Mouse (Mus musculus): Measurements from ENCODE around the gene Lyl1. TPM values are rescaled to one million over a fixed set of nuclear protein-coding genes. Genes with fewer than 3 reads are reported as not detected.

Lyl1 gene
- polyA plus RNA-seq, 1 experiment from 2014 or later: 45.6 TPM

DNA sequence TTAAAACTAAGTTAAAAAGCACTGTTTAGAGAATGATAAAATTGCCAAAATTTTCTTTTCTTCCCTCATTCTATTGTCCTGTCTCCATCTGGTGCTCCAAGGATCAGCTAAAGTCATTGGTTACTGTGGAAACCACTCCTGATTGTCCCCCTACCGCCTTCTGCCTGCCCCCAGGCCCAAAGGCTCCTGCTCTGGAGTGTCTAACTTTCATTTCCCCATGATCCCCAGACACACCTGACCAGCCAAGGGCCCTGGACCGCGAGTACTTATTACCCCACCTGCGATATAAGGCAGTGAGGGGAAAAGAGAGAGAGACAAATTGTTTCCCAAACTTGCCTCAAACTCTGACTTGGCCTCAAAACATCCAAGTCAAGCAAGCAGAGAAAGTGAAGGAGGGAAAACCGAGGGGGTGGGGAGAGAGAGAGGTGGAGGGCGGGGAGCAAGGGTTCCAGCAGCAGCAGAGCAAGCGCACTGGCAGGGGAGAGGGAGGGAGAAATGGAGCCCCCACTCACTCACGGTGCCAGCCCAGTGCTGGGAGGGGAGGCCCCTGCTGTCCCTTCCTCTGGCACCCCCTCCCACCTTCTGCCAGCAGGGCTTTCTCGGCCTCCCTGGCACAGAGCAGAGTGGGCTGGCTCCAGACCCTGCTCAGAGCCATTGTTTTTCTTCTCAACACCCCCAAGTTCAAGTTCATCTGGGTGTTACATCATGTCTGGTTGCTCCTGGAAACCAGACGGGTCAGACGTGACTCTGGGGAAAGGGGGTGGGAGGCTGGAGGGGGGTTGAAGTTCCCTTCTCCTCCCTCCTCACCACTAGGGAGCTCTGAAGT lies 10.9 kb downstream of the Lyl1 start:
- Histone ChIP-seq H3K4me3 (ENCODE audit: low read depth, low read length) (no peak overlapping the region), H3K36me3 (ENCODE audit: control insufficient read depth, insufficient read depth) (no peaks in the 10 kb centered on the region), H3K27ac (ENCODE audit: low read length) (peak overlapping the region; percentile 7; the same call in 1 of the 2 replicates), H3K9ac (ENCODE audit: low read depth, low read length) (peak overlapping the region; percentile 16; the same call in 1 of the 2 replicates), H3K27me3 (ENCODE audit: control insufficient read depth, insufficient read depth, low read depth, low read length) (peaks cover 18% of the 10 kb centered on the region), H3K4me2 (ENCODE audit: low read depth, low read length) (no peak overlapping the region), H3K4me1 (ENCODE audit: control insufficient read depth, low read depth, low read length) (peaks cover 33% of the 10 kb centered on the region), H3K9me3 (replicated peaks; ENCODE audit: control insufficient read depth, low read length) (no peaks in the 10 kb centered on the region)
- WGBS (ENCODE audit: insufficient replicate concordance): 44% methylated on average over 11 of the region's 11 CpGs
- no peak for ATAC-seq (ENCODE audit: low read depth)

DNA sequence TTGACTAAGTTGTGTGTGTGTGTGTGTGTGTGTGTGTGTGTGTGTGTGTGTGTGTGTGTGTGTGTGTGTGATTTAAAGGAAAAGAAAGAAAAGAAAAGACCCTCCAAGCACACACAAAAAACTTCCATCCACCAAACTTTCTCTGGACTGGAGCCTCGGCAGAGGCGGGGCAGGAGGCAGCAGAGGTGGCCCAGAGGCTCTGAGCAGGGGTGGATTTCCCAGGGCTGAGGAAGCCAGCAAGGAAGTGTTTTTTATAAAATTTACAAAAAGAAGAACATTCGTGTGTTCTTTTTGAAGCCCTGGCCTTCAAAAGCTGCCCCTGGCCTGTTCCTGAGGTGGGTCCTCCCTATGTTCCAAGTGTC lies 11.5 kb downstream of the Lyl1 start:
- H3K36me3 ChIP-seq (ENCODE audit: control insufficient read depth, insufficient read depth): no peaks in the 10 kb centered on the region
- H3K4me3 ChIP-seq (ENCODE audit: low read depth, low read length): no peak overlapping the region
- no peak overlapping the region for H3K4me2 ChIP-seq (ENCODE audit: low read depth, low read length)
- peaks cover 27% of the 10 kb centered on the region for H3K4me1 ChIP-seq (ENCODE audit: control insufficient read depth, low read depth, low read length)
- no peak overlapping the region for H3K9ac ChIP-seq (ENCODE audit: low read depth, low read length)
- no peak overlapping the region for H3K27ac ChIP-seq (ENCODE audit: low read length)
- no peaks in the 10 kb centered on the region for H3K9me3 ChIP-seq (replicated peaks; ENCODE audit: control insufficient read depth, low read length)
- H3K27me3 ChIP-seq (ENCODE audit: control insufficient read depth, insufficient read depth, low read depth, low read length): peaks cover 12% of the 10 kb centered on the region
- no peak for ATAC-seq (ENCODE audit: low read depth)
- 34% methylated on average over 3 of the region's 3 CpGs for WGBS (ENCODE audit: insufficient replicate concordance)

DNA sequence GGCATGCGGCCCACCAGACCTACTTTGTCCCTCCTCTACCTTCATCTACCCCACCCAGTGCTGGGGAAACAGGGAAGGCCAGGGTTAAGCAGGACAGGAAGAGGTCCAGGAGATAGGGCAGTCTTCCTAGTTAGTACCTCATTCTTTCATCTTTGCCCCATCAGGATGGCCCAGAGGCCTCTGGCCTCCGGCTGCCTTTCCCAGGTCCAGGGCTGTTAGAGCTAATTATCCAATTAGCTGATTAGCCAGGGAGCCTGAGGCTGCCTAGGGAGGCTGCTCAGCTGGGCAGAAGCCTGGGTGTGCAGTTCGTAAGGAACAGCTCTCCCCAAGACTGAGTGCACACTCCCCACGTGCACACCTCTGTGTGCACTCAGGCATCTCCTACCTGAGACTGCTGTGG lies 12.1 kb downstream of the Lyl1 start:
- Histone ChIP-seq H3K4me2 (ENCODE audit: low read depth, low read length) (no peak overlapping the region), H3K36me3 (ENCODE audit: control insufficient read depth, insufficient read depth) (no peaks in the 10 kb centered on the region), H3K9me3 (replicated peaks; ENCODE audit: control insufficient read depth, low read length) (no peaks in the 10 kb centered on the region), H3K4me1 (ENCODE audit: control insufficient read depth, low read depth, low read length) (peaks cover 20% of the 10 kb centered on the region), H3K4me3 (ENCODE audit: low read depth, low read length) (no peak overlapping the region), H3K27ac (ENCODE audit: low read length) (no peak overlapping the region), H3K27me3 (ENCODE audit: control insufficient read depth, insufficient read depth, low read depth, low read length) (peaks cover 6% of the 10 kb centered on the region; the same call in 1 of the 2 replicates), H3K9ac (ENCODE audit: low read depth, low read length) (no peak overlapping the region)
- WGBS (ENCODE audit: insufficient replicate concordance): 80% methylated on average over 4 of the region's 4 CpGs
- no peak for ATAC-seq (ENCODE audit: low read depth)

DNA sequence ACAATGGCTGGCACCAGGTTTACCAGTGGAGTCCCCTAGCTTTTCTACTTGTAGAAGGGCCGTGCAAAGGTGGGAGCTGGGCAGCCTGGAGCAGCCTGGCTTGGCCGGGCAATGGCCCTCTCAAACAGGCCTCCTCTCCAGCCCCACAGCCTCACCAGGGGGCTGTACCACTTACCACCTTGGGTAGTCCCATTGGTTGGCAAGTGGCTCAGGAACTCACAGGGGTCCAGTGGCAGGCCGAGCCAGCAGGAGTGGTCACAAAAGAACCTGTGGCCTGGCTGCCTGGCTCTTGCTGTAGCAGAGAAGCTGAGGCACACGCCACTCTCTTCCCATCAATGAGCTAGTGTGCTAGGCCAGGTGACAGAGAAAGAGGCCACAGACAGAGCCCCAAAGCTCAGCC lies 12.9 kb downstream of the Lyl1 start:
- Histone ChIP-seq H3K27ac (ENCODE audit: low read length) (no peak overlapping the region), H3K9me3 (replicated peaks; ENCODE audit: control insufficient read depth, low read length) (no peaks in the 10 kb centered on the region), H3K36me3 (ENCODE audit: control insufficient read depth, insufficient read depth) (no peaks in the 10 kb centered on the region), H3K27me3 (ENCODE audit: control insufficient read depth, insufficient read depth, low read depth, low read length) (0 out of 2 replicates have a peak, but pooled peaks cover 2% of the 10 kb centered on the region), H3K9ac (ENCODE audit: low read depth, low read length) (no peak overlapping the region), H3K4me1 (ENCODE audit: control insufficient read depth, low read depth, low read length) (peaks cover 13% of the 10 kb centered on the region), H3K4me2 (ENCODE audit: low read depth, low read length) (no peak overlapping the region), H3K4me3 (ENCODE audit: low read depth, low read length) (no peak overlapping the region)
- ATAC-seq (ENCODE audit: low read depth): no peak
- WGBS (ENCODE audit: insufficient replicate concordance): 60% methylated on average over 4 of the region's 4 CpGs

DNA sequence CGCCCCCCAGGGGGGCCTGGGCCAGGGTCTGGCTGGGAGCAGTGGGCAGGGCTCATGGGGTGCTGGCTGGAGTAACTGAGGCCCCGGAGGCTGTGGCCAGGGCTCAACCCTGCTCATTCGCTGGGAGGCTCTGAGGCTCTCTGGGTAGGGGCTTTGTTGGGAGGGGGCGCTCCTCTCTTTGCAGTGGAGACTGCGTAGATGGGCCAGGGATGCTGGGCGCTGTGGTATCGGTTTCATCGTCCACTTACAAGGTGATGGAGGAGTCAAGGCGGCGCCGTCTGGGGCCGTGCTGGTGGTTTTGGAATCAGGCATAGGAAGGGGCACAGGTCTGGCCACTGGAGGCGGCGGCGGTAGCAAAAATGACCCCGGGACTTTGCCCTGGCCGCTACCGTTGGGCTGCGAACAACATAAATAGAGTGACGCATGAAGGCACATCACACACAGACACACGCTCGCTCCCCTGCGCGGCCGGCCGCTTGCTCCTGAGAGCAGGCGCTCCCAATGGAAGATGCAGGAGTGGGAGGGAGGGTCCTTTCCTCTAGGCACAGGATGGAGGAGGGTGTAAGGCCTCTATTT lies 14.7 kb downstream of the Lyl1 start:
- H3K27me3 ChIP-seq (ENCODE audit: control insufficient read depth, insufficient read depth, low read depth, low read length): 0 out of 2 replicates have a peak, but pooled peaks cover 2% of the 10 kb centered on the region
- H3K4me1 ChIP-seq (ENCODE audit: control insufficient read depth, low read depth, low read length): peaks cover 11% of the 10 kb centered on the region
- no peaks in the 10 kb centered on the region for H3K36me3 ChIP-seq (ENCODE audit: control insufficient read depth, insufficient read depth)
- no peaks in the 10 kb centered on the region for H3K9me3 ChIP-seq (replicated peaks; ENCODE audit: control insufficient read depth, low read length)
- peak overlapping the region; percentile 18 for H3K4me2 ChIP-seq (ENCODE audit: low read depth, low read length)
- H3K9ac ChIP-seq (ENCODE audit: low read depth, low read length): peak overlapping the region; percentile 22; the same call in 1 of the 2 replicates
- peak overlapping the region; percentile 9; the same call in 1 of the 2 replicates for H3K4me3 ChIP-seq (ENCODE audit: low read depth, low read length)
- no peak overlapping the region for H3K27ac ChIP-seq (ENCODE audit: low read length)
- ATAC-seq (ENCODE audit: low read depth): peak; percentile 64
- 74% methylated on average over 27 of the region's 27 CpGs for WGBS (ENCODE audit: insufficient replicate concordance)

DNA sequence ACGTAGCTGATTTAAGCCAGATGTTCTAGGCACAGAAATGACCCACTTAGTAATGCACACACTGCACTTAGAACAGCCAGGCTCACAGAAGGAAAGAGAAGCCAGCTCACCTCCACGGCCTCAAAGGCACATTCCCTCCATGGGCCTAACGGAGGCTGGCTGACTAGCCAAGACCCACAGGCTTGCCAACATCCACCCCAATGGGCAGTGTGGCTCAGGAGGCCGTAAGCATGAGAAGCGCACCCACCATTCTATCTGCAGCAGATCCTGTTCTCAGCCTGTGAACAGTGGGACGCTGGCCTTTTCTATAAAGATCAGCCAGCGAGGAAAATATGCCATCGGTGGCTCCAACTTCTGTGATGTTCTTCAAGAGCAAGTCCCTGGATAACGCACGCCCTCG lies 15.5 kb downstream of the Lyl1 start:
- Histone ChIP-seq H3K27me3 (ENCODE audit: control insufficient read depth, insufficient read depth, low read depth, low read length) (0 out of 2 replicates have a peak, but pooled peaks cover 2% of the 10 kb centered on the region), H3K27ac (ENCODE audit: low read length) (no peak overlapping the region), H3K4me3 (ENCODE audit: low read depth, low read length) (no peak overlapping the region), H3K36me3 (ENCODE audit: control insufficient read depth, insufficient read depth) (no peaks in the 10 kb centered on the region), H3K9me3 (replicated peaks; ENCODE audit: control insufficient read depth, low read length) (no peaks in the 10 kb centered on the region), H3K4me2 (ENCODE audit: low read depth, low read length) (no peak overlapping the region), H3K4me1 (ENCODE audit: control insufficient read depth, low read depth, low read length) (peaks cover 15% of the 10 kb centered on the region), H3K9ac (ENCODE audit: low read depth, low read length) (no peak overlapping the region)
- no peak for ATAC-seq (ENCODE audit: low read depth)
- 88% methylated on average over 11 of the region's 11 CpGs for WGBS (ENCODE audit: insufficient replicate concordance)

DNA sequence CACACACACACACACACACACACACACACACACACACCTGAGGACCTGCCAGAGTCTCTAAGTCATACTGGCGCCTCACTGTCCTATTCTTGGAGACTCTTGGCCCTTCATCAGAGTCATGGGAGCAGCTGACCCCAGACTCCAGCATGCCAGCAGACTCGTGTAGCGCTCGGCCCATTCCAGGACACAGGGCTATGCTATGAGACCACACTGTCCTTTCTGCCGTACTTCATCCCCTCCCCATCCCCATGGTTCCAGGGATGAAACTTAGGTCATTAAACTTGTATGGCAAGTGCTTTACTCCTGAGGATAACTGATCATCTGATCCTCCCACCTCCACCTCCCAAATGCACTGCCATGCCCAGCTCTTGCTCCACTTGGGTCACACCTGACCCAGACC lies 17.2 kb downstream of the Lyl1 start:
- Histone ChIP-seq H3K9me3 (replicated peaks; ENCODE audit: control insufficient read depth, low read length) (no peaks in the 10 kb centered on the region), H3K27ac (ENCODE audit: low read length) (no peak overlapping the region), H3K4me2 (ENCODE audit: low read depth, low read length) (no peak overlapping the region), H3K4me1 (ENCODE audit: control insufficient read depth, low read depth, low read length) (peaks cover 26% of the 10 kb centered on the region), H3K27me3 (ENCODE audit: control insufficient read depth, insufficient read depth, low read depth, low read length) (0 out of 2 replicates have a peak, but pooled peaks cover 2% of the 10 kb centered on the region), H3K9ac (ENCODE audit: low read depth, low read length) (no peak overlapping the region), H3K4me3 (ENCODE audit: low read depth, low read length) (no peak overlapping the region), H3K36me3 (ENCODE audit: control insufficient read depth, insufficient read depth) (no peaks in the 10 kb centered on the region)
- ATAC-seq (ENCODE audit: low read depth): no peak
- WGBS (ENCODE audit: insufficient replicate concordance): 81% methylated on average over 5 of the region's 5 CpGs

DNA sequence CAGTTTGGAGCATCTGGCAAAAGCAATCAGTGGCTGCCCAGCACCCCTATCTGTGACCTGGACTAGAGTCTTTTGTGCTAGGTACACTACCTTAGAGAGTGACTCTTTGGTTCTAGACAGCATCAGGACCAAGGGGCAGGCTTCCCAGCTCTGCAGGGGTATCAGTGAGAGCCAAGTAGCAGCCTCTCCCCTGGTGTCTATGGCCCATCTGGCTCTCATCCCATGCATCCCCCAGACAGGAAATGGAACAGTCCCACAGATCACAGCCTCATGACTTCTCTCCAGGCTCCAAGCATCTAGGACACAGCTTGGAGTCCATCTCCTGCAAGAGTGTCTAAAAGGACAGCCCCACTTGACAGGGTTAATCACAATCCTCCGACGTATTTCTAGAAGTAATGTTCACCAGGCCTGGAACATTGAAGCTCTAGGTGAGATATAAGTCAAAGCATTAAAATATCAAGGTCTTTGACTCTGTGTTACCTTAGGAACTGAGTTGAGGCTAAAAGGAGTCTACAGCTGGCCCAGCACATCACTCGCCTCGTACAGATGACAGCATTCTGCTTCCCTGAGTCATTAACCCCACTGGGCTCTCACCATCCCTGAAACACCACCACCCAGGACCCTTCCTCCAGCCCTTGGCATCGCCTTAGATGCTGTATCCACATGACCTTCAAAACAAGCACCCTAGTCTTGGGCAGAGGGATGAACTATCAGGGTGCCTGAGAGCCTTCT lies 17.9 kb downstream of the Lyl1 start:
- no peak for ATAC-seq (ENCODE audit: low read depth)
- Histone ChIP-seq H3K4me1 (ENCODE audit: control insufficient read depth, low read depth, low read length) (peaks cover 33% of the 10 kb centered on the region), H3K4me2 (ENCODE audit: low read depth, low read length) (no peak overlapping the region), H3K36me3 (ENCODE audit: control insufficient read depth, insufficient read depth) (no peaks in the 10 kb centered on the region), H3K9ac (ENCODE audit: low read depth, low read length) (no peak overlapping the region), H3K27ac (ENCODE audit: low read length) (no peak overlapping the region; the same call in 1 of the 2 replicates), H3K27me3 (ENCODE audit: control insufficient read depth, insufficient read depth, low read depth, low read length) (0 out of 2 replicates have a peak, but pooled peaks cover 2% of the 10 kb centered on the region), H3K9me3 (replicated peaks; ENCODE audit: control insufficient read depth, low read length) (no peaks in the 10 kb centered on the region), H3K4me3 (ENCODE audit: low read depth, low read length) (no peak overlapping the region)
- WGBS (ENCODE audit: insufficient replicate concordance): 82% methylated on average over 5 of the region's 5 CpGs
